Mouse (Mus musculus) liver, embryonic 16.5 days (tissue): ENCODE results near the gene Arpc1b. TPM values are rescaled to one million over a fixed set of nuclear protein-coding genes. Genes with fewer than 3 reads are reported as not detected.
"Not testable (repeated sequence)": the region's sequence is repeated elsewhere in the genome, so short reads cannot be mapped to it uniquely, and the experiment has no call there.

ENCODE experiments used
- ATAC-seq: fragments of 200-750 bp; cut with Nextera tagmentation; 2 replicates; pipeline ENCODE4 v1.8.0; 2017; ENCODE audit warnings: low read depth, mild to moderate bottlenecking, moderate number of reproducible peaks, moderate library complexity
- H3K27ac ChIP-seq: fragments of 300-500 bp; sonication (generic); 2 replicates; pipeline ENCODE4 v1.5.1; 2014; ENCODE audit warnings: mild to moderate bottlenecking, low read length
- H3K27me3 ChIP-seq: fragments of 300-500 bp; sonication (generic); 2 replicates; pipeline ENCODE4 v1.6.1; 2014; ENCODE audit warnings: low read depth, low read length, mixed read lengths; ENCODE audit not compliant: control insufficient read depth, insufficient read depth
- H3K36me3 ChIP-seq: fragments of 300-500 bp; sonication (generic); 2 replicates; pipeline ENCODE4 v1.6.1; 2014; ENCODE audit warnings: mild to moderate bottlenecking; ENCODE audit not compliant: control insufficient read depth, insufficient read depth
- H3K4me1 ChIP-seq: fragments of 300-500 bp; sonication (generic); 2 replicates; pipeline ENCODE4 v1.6.1; 2014; ENCODE audit warnings: low read depth, low read length, mixed read lengths; ENCODE audit not compliant: control insufficient read depth
- H3K4me2 ChIP-seq: fragments of 300-500 bp; sonication (generic); 2 replicates; pipeline ENCODE4 v1.6.1; 2014; ENCODE audit warnings: low read depth, low read length, mixed read lengths
- H3K4me3 ChIP-seq: fragments of 300-500 bp; sonication (generic); 2 replicates; pipeline ENCODE4 v1.5.1; 2014; ENCODE audit warnings: low read depth, mild to moderate bottlenecking, low read length
- H3K9ac ChIP-seq: fragments of 300-500 bp; sonication (generic); 2 replicates; pipeline ENCODE4 v1.6.1; 2014; ENCODE audit warnings: low read depth, low read length
- H3K9me3 ChIP-seq: fragments of 300-500 bp; sonication (generic); replicated peaks from 2 replicates; pipeline ENCODE4 v1.6.1; 2016; ENCODE audit warnings: low read length; ENCODE audit not compliant: control insufficient read depth
- WGBS: fragments of 180-500 bp; shearing (Covaris S2); extraction: QIAGEN DNeasy Blood & Tissue Kit; methylation state at CpG from one replicate; pipeline ENCODE4 v1.1.7; 2014; ENCODE audit not compliant: insufficient replicate concordance; 5-methylcytosine and 5-hydroxymethylcytosine counted together
- polyA plus RNA-seq: library from polyadenylated mRNA; unstranded; fragments of >200 nt; fragmentation: Nextera tagmentation; extraction: Ambion mirVana; gene quantifications from 2 replicates; pipeline ENCODE4 v1.2.1, GENCODE M21; 2015

Gene Arpc1b
- polyA plus RNA-seq, 1 experiment from 2014 or later = 166 TPM

DNA sequence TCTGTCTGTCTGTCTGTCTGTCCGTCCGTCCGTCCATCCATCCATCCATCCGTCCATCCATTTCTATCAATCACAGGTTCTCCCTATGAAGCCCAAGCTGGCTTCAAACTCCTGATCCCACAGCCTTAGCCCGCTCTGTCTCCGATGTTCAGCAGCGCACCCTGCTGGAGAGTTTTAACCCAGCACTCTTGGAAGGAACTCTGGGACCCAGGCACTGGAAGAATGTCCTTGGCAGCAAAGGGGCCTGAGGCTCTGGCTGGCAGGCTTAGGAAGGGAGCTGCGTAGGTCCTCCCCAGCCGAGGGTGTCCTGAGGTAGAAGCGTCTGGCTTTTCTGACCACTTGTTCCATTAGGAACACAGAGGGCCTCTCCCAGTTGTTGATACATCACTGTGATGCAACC, 2.9 kb downstream of the Arpc1b start:
- no peak overlapping the region for H3K9ac ChIP-seq

DNA sequence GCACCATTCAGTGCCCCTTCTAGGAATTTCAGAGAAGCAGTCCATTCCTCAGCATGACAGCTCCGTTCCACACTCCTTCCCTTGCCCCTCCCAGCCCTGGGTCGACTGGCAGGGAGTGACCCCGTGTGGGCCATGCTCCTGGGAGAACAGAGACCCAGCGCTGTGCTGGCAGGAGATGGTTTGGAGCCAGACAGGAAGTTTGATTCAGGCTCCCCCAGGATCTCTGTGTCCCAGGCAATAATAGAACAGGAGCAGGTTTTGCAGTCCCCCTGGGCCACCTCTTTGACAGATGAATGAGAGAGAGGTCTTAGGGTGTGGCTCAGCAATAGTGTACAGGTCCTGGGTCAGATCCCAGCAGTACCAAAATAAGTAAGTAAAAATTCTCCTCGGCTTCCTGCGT, 4.0 kb downstream of the Arpc1b start:
- Histone ChIP-seq H3K27me3 (no peaks in the 10 kb centered on the region), H3K9me3 (0 out of 2 replicates have a peak, but pooled peaks cover 2% of the 10 kb centered on the region), H3K4me2 (no peak overlapping the region), H3K36me3 (no peaks in the 10 kb centered on the region; the same call in 1 of the 2 replicates), H3K27ac (no peak overlapping the region), H3K4me1 (peaks cover 9% of the 10 kb centered on the region; the same call in 1 of the 2 replicates), H3K4me3 (no peak overlapping the region), H3K9ac (no peak overlapping the region)
- WGBS = 62% methylated on average over 6 of the region's 6 CpGs
- no peak for ATAC-seq

More for the DNA sequence above, 2.9 kb downstream of the Arpc1b start:
- Histone ChIP-seq H3K4me1 (peaks cover 9% of the 10 kb centered on the region; the same call in 1 of the 2 replicates), H3K4me3 (peak overlapping the region; percentile 27), H3K4me2 (peak overlapping the region; percentile 28; the same call in 1 of the 2 replicates), H3K27ac (peak overlapping the region; percentile 53; the same call in 1 of the 2 replicates), H3K27me3 (no peaks in the 10 kb centered on the region), H3K9me3 (0 out of 2 replicates have a peak, but pooled peaks cover 2% of the 10 kb centered on the region), H3K36me3 (no peaks in the 10 kb centered on the region; the same call in 1 of the 2 replicates)
- WGBS = 36% methylated on average over 10 of the region's 10 CpGs
- peak; percentile 11; the same call in 1 of the 2 replicates for ATAC-seq

DNA sequence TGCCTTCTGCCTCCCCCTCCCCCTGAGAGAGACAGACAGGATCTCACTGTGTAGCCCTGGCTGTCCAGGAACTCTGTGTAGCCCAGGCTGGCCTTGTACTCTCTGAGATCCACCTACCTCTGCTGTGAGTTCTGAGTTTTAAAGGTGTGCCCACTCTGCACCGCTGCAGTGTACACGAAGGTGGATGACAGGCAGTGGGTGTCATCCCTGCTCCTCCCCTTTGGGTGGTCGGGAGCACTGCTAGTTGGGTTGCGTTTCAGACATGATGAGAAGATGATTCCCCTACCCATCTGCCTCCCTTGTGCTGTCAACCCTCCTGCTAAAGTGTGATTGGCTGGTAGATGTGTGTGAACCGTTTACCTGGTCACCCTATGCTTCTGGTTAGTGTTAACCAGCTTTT, 4.4 kb downstream of the Arpc1b start:
- no peak for ATAC-seq

GRCm38 (mm10) chr5:145119385-145119784, 5.4 kb downstream of the Arpc1b start:
- no peak for ATAC-seq
- 84% methylated on average over 2 of the region's 2 CpGs for WGBS
- H3K4me1 ChIP-seq = peaks cover 6% of the 10 kb centered on the region; the same call in 1 of the 2 replicates
- H3K27me3 ChIP-seq = no peaks in the 10 kb centered on the region
- H3K4me2 ChIP-seq = no peak overlapping the region
- H3K4me3 ChIP-seq = no peak overlapping the region
- no peak overlapping the region for H3K9ac ChIP-seq
- 0 out of 2 replicates have a peak, but pooled peaks cover 2% of the 10 kb centered on the region for H3K9me3 ChIP-seq
- H3K36me3 ChIP-seq = peaks cover 5% of the 10 kb centered on the region; the same call in 1 of the 2 replicates
- H3K27ac ChIP-seq = no peak overlapping the region

More for the DNA sequence above, 4.4 kb downstream of the Arpc1b start:
- peaks cover 9% of the 10 kb centered on the region; the same call in 1 of the 2 replicates for H3K4me1 ChIP-seq
- H3K27ac ChIP-seq = no peak overlapping the region
- 0 out of 2 replicates have a peak, but pooled peaks cover 2% of the 10 kb centered on the region for H3K9me3 ChIP-seq
- 72% methylated on average over 5 of the region's 5 CpGs for WGBS
- no peaks in the 10 kb centered on the region for H3K27me3 ChIP-seq
- H3K4me2 ChIP-seq = no peak overlapping the region
- no peak overlapping the region for H3K4me3 ChIP-seq
- H3K36me3 ChIP-seq = no peaks in the 10 kb centered on the region; the same call in 1 of the 2 replicates
- no peak overlapping the region for H3K9ac ChIP-seq

DNA sequence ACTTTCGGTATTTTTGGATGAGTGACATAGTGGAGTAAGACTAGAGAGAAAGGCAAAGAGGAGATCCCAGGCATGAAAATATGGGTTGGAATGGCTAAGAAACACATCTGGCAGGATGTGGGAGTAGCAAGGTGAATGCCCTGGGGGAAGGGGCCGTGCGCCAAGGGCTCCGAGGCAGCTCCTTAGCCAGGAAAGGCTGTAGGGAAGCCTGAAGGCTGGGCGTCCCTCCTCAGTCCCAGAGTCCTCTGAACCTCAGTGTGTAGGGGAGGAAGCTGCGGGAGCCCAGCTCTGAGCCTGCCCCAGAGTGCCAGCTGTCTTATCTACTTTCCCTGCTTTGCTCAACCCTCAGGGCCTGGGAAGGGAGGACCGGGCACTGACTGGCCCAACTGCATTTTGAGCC, 6.9 kb downstream of the Arpc1b start:
- H3K9me3 ChIP-seq = 0 out of 2 replicates have a peak, but pooled peaks cover 2% of the 10 kb centered on the region
- H3K4me2 ChIP-seq = no peak overlapping the region
- 55% methylated on average over 7 of the region's 7 CpGs for WGBS
- no peaks in the 10 kb centered on the region; the same call in 1 of the 2 replicates for H3K4me1 ChIP-seq
- H3K4me3 ChIP-seq = no peak overlapping the region
- ATAC-seq = no peak
- H3K36me3 ChIP-seq = peaks cover 13% of the 10 kb centered on the region
- no peak overlapping the region for H3K9ac ChIP-seq
- H3K27ac ChIP-seq = no peak overlapping the region
- no peaks in the 10 kb centered on the region for H3K27me3 ChIP-seq

GRCm38 (mm10) chr5:145123396-145123795, 9.4 kb downstream of the Arpc1b start:
- Histone ChIP-seq H3K9ac (no peak overlapping the region), H3K4me3 (no peak overlapping the region), H3K36me3 (peaks cover 25% of the 10 kb centered on the region), H3K4me1 (no peaks in the 10 kb centered on the region), H3K27ac (no peak overlapping the region), H3K9me3 (0 out of 2 replicates have a peak, but pooled peaks cover 2% of the 10 kb centered on the region), H3K27me3 (no peaks in the 10 kb centered on the region), H3K4me2 (no peak overlapping the region)
- no peak for ATAC-seq
- 88% methylated on average over 19 of the region's 19 CpGs for WGBS

DNA sequence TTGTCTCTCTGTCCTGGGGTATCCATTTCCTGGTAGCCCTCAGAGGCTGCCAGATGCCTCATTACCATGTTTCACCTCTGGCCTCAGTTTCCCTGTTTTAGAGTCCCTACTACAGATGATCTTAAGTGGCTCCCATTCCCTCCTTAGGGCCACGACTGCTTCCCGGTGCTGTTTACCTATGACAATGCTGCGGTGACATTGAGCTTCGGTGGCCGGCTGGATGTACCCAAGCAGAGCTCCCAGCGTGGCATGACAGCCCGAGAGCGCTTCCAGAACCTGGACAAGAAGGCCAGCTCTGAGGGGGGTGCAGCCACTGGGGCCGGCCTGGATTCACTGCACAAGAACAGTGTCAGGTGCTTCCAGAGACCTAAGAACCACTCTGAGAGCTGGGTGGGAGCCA, 12.6 kb downstream of the Arpc1b start:
- Histone ChIP-seq H3K36me3 (peaks cover 46% of the 10 kb centered on the region), H3K4me2 (no peak overlapping the region), H3K9ac (no peak overlapping the region), H3K4me1 (peaks cover 2% of the 10 kb centered on the region), H3K27me3 (no peaks in the 10 kb centered on the region), H3K9me3 (no peaks in the 10 kb centered on the region), H3K4me3 (no peak overlapping the region), H3K27ac (no peak overlapping the region)
- 81% methylated on average over 9 of the region's 9 CpGs for WGBS
- no peak for ATAC-seq

- ATAC-seq = no peak
- Histone ChIP-seq H3K4me1 (peaks cover 2% of the 10 kb centered on the region), H3K4me2 (no peak overlapping the region), H3K36me3 (peaks cover 68% of the 10 kb centered on the region), H3K27me3 (no peaks in the 10 kb centered on the region), H3K27ac (no peak overlapping the region), H3K9me3 (no peaks in the 10 kb centered on the region), H3K9ac (no peak overlapping the region), H3K4me3 (no peak overlapping the region)
- WGBS = 87% methylated on average over 4 of the region's 4 CpGs
Measured at GRCm38 (mm10) chr5:145129124-145129523, 15.1 kb downstream of the Arpc1b start.

DNA sequence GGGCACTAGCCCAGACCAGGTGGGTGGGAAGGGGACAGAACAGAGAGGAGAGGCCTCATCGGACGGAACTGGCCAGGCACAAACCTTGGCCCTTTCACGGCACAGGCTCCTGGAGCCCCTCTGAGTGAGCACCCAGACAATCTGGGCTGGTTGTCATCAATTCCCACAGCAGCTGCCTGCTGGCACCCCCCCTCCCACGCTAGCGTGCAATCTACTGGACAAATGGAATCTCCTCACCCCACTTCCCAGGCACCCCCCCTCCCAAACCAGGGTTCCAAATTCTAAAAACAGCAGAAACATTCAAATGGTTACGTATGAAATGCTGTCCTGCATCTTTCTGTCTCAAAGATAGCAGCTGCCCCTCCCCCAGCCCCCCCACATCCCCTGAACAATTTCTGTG, 15.8 kb downstream of the Arpc1b start:
- H3K9me3 ChIP-seq, H3K27me3 ChIP-seq, H3K4me3 ChIP-seq, H3K9ac ChIP-seq, H3K27ac ChIP-seq, H3K4me1 ChIP-seq, ATAC-seq, H3K4me2 ChIP-seq: not testable (repeated sequence)
- 65% methylated on average over 4 of the region's 6 CpGs for WGBS
- H3K36me3 ChIP-seq = peaks cover 68% of the 10 kb centered on the region
